Mouse (Mus musculus): Measurements from ENCODE around the gene Cysrt1. TPM values are rescaled to one million over a fixed set of nuclear protein-coding genes. Genes with fewer than 3 reads are reported as not detected.
"Not testable (repeated sequence)": the region's sequence is repeated elsewhere in the genome, so short reads cannot be mapped to it uniquely, and the experiment has no call there.

The Cysrt1 gene
- polyA plus RNA-seq, 1 experiment: not detected

DNA sequence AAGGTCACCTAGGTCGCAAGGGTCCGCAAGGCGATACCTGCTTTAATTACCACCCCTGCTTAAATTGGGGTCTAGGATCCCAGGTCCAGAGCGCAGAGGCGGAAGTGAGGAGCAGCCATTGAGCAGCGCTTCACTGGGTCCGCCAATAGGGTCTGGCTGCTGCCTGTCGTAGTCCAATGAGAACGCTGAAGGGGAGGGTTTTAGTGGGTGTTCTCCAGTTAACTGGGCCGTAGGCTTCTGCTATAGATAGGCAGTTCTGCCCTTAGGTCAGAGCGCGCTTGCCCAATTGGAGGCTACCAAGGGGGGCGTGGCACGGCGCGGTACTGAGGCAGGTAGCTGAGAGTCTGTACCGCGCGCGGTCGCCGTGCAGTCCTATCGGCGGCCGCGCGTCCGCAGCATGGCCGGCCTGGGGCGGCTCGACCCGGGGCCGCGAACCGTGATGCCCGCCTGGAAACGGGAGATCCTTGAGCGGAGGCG lies 20.1 kb upstream of the Cysrt1 start, which contains the start of gene Tprn:
Gene Tprn, plus strand, starts transcription at position 328 of the 477 bp plus-strand sequence.
- under 1% methylated on average over 39 of the region's 39 CpGs for WGBS
- Histone ChIP-seq H3K27ac (ENCODE audit: control insufficient read depth, insufficient read depth, low read depth, low read length, poor library complexity) (peak within 1 kb of the TSS; percentile 77), H3K4me3 (replicated peaks; ENCODE audit: control insufficient read depth, low read depth, low read length) (peak within 1 kb of the TSS; percentile 81), H3K4me1 (ENCODE audit: control insufficient read depth, insufficient read depth, low read length) (peaks cover 2% of the 10 kb centered on the region)
- TF ChIP-seq POLR2A (IDR thresholded peaks at IDR 0.05; ENCODE audit: borderline replicate concordance, control insufficient read depth, low read depth, low read length) (peak; percentile 81; the same call in 1 of the 2 replicates), CTCF (IDR thresholded peaks at IDR 0.05; ENCODE audit: control insufficient read depth, insufficient read depth, low read length) (no peak)

DNA sequence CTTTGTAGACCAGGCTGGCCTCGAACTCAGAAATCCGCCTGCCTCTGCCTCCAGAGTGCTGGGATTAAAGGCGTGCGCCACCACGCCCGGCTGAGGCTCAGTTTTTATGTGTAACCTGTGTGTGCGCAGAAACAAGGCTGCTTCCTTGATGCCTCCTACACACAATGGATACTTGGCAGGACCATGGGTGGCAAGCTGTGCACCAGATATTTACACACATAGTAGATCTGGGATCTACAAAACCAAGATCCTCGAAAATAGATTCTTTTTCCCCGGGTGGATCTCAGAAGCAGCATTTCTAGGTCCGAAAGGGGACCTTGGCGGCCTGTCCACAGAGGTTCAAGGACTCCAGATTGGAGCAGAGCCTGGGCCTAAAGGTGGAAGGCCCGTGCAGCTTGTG lies 19.6 kb upstream of the Cysrt1 start:
- peak overlapping the region; percentile 1; the same call in 1 of the 2 replicates for H3K27ac ChIP-seq (ENCODE audit: control insufficient read depth, insufficient read depth, low read depth, low read length, poor library complexity)
- H3K4me1 ChIP-seq (ENCODE audit: control insufficient read depth, insufficient read depth, low read length): peaks cover 2% of the 10 kb centered on the region
- 47% methylated on average over 12 of the region's 12 CpGs for WGBS
- TF ChIP-seq CTCF (IDR thresholded peaks at IDR 0.05; ENCODE audit: control insufficient read depth, insufficient read depth, low read length): no peak
- TF ChIP-seq POLR2A (IDR thresholded peaks at IDR 0.05; ENCODE audit: borderline replicate concordance, control insufficient read depth, low read depth, low read length): no peak
- peak overlapping the region; percentile 53 for H3K4me3 ChIP-seq (replicated peaks; ENCODE audit: control insufficient read depth, low read depth, low read length)

DNA sequence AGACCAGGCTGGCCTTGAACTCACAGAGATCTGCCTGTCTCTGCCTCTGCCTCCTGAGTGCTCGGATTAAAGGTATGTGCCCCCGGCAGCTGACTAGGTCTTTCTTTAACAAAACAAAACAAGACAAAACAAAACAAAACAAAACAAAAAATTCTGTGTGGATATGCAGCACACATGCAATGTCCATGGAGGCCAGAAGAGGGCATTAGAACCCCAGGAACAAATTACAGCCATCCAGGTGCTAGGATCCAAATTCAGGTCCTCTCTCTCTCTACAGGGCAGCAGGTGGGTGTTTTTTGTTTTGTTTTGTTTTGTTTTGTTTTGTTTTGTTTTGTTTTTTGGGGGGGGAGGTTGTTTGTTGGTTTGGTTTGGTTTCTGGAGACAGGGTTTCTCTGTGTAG lies 16.6 kb upstream of the Cysrt1 start:
- Histone ChIP-seq H3K4me3 (replicated peaks; ENCODE audit: control insufficient read depth, low read depth, low read length) (no peak overlapping the region), H3K27ac (ENCODE audit: control insufficient read depth, insufficient read depth, low read depth, low read length, poor library complexity) (no peak overlapping the region), H3K4me1 (ENCODE audit: control insufficient read depth, insufficient read depth, low read length) (no peaks in the 10 kb centered on the region)
- 58% methylated on average over 2 of the region's 2 CpGs for WGBS
- TF ChIP-seq CTCF (IDR thresholded peaks at IDR 0.05; ENCODE audit: control insufficient read depth, insufficient read depth, low read length) (0 out of 2 replicates have a peak, but pooled peaks have one; percentile 10), POLR2A (IDR thresholded peaks at IDR 0.05; ENCODE audit: borderline replicate concordance, control insufficient read depth, low read depth, low read length) (no peak)

DNA sequence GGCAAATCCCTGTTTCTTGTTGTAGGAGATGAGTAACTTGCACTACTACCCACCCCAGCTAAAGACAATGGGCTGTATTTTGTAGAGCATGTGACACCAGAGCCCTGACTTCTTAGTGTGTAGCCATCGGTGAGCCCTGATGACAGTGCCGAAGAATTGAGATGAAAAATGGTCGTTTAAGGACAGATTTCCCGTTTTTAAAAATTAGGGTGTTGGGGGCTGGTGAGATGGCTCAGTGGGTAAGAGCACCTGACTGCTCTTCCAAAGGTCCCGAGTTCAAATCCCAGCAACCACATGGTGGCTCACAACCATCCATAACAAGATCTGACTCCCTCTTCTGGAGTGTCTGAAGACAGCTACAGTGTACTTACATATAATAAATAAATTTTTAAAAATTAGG lies 15.0 kb upstream of the Cysrt1 start:
- not testable (repeated sequence) for H3K4me3 ChIP-seq (replicated peaks; ENCODE audit: control insufficient read depth, low read depth, low read length); H3K27ac ChIP-seq (ENCODE audit: control insufficient read depth, insufficient read depth, low read depth, low read length, poor library complexity); H3K4me1 ChIP-seq (ENCODE audit: control insufficient read depth, insufficient read depth, low read length)
- WGBS: 77% methylated on average over 5 of the region's 5 CpGs

DNA sequence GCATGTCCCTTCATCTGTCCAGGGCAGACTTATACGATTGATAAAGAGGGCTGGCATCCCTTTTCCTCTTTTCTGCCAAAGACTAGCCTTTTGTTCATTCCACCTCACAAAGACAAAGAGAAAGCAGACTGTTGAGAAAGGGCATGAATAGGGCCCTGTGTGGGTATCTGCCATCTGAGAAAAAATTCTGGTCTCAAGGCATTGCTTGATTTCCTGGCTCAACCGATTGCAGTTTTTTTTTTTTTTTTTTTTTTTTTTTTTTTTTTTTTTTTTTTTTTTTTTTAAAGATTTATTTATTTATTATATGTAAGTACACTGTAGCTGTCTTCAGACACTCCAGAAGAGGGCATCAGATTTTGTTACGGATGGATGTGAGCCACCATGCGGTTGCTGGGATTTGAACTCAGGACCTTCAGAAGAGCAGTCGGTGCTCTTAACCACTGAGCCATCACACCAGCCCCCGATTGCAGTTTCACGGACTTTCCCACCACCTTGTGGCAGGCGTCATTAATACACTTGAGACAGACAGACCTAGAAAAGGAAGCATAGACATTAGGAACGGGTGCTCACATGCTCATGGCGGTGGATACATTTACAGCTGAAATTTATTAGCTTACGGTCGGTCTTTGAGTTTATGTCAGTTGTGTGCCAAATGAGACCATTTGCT lies 14.3 kb upstream of the Cysrt1 start:
- 21% methylated on average over 12 of the region's 12 CpGs for WGBS
- TF ChIP-seq CTCF (IDR thresholded peaks at IDR 0.05; ENCODE audit: control insufficient read depth, insufficient read depth, low read length): 0 out of 2 replicates have a peak, but pooled peaks have one; percentile 27
- H3K4me1 ChIP-seq (ENCODE audit: control insufficient read depth, insufficient read depth, low read length); H3K27ac ChIP-seq (ENCODE audit: control insufficient read depth, insufficient read depth, low read depth, low read length, poor library complexity): not testable (repeated sequence)
- H3K4me3 ChIP-seq (replicated peaks; ENCODE audit: control insufficient read depth, low read depth, low read length): peak overlapping the region; percentile 4

DNA sequence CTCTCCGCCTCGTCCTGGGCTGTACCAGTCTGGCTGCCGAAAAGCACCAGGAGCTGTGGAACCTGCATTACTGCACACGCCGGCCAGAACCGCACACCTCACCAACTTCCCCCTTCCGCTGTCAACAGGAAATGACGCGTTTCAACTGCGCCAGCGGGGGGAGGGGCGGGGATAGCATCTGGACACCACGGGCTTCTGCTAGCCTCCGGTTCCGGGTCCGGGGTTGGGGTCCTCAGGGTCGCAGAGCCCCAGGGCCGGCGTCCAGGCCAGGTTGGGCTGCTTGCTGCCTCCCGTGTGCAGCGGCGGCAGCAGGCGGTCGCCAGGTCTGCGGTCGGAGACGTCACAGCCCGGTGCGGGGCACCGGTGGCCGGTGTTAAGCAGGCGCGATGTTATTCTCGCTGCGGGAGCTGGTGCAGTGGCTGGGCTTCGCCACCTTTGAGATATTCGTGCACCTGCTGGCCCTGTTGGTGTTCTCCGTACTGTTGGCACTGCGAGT lies 13.1 kb upstream of the Cysrt1 start, which contains the start of gene Tmem203:
Gene Tmem203, plus strand, starts transcription at position 156 of the 496 bp plus-strand sequence.
- WGBS: under 1% methylated on average over 39 of the region's 39 CpGs
- Histone ChIP-seq H3K27ac (ENCODE audit: control insufficient read depth, insufficient read depth, low read depth, low read length, poor library complexity) (peak within 1 kb of the TSS; percentile 88), H3K4me3 (replicated peaks; ENCODE audit: control insufficient read depth, low read depth, low read length) (peak within 1 kb of the TSS; percentile 93), H3K4me1 (ENCODE audit: control insufficient read depth, insufficient read depth, low read length) (no peaks in the 10 kb centered on the region)
- TF ChIP-seq POLR2A (IDR thresholded peaks at IDR 0.05; ENCODE audit: borderline replicate concordance, control insufficient read depth, low read depth, low read length): peak; percentile 71; the same call in 1 of the 2 replicates
- no peak for TF ChIP-seq CTCF (IDR thresholded peaks at IDR 0.05; ENCODE audit: control insufficient read depth, insufficient read depth, low read length)

- TF ChIP-seq POLR2A (IDR thresholded peaks at IDR 0.05; ENCODE audit: borderline replicate concordance, control insufficient read depth, low read depth, low read length) (no peak), CTCF (IDR thresholded peaks at IDR 0.05; ENCODE audit: control insufficient read depth, insufficient read depth, low read length) (peak; percentile 45; the same call in 1 of the 2 replicates)
- Histone ChIP-seq H3K27ac (ENCODE audit: control insufficient read depth, insufficient read depth, low read depth, low read length, poor library complexity) (no peak overlapping the region), H3K4me3 (replicated peaks; ENCODE audit: control insufficient read depth, low read depth, low read length) (no peak overlapping the region), H3K4me1 (ENCODE audit: control insufficient read depth, insufficient read depth, low read length) (no peaks in the 10 kb centered on the region)
- WGBS: 85% methylated on average over 1 of the region's 1 CpGs
Measured at GRCm38 (mm10) chr2:25252331-25252730, 10.1 kb upstream of the Cysrt1 start.

GRCm38 (mm10) chr2:25246183-25247072 lies 4.2 kb upstream of the Cysrt1 start, which contains the start of gene AL732309.1:
AL732309.1 (minus strand) TSS chr2:25246863.
- no peak within 1 kb of the TSS for H3K27ac ChIP-seq (ENCODE audit: control insufficient read depth, insufficient read depth, low read depth, low read length, poor library complexity)
- no peak within 1 kb of the TSS for H3K4me3 ChIP-seq (replicated peaks; ENCODE audit: control insufficient read depth, low read depth, low read length)
- H3K4me1 ChIP-seq (ENCODE audit: control insufficient read depth, insufficient read depth, low read length): no peaks in the 10 kb centered on the region; the same call in 1 of the 2 replicates
- 86% methylated on average over 10 of the region's 10 CpGs for WGBS
- no peak for TF ChIP-seq POLR2A (IDR thresholded peaks at IDR 0.05; ENCODE audit: borderline replicate concordance, control insufficient read depth, low read depth, low read length)
